Mouse (Mus musculus) lung, postnatal 0 days (tissue): Measurements from ENCODE around the gene Tuba3a. TPM values are rescaled to one million over a fixed set of nuclear protein-coding genes. Genes with fewer than 3 reads are reported as not detected.

Experiments
- ATAC-seq: fragments of 200-750 bp; cut with Nextera tagmentation; 2 replicates; pipeline ENCODE4 v1.8.0; 2017; ENCODE audit warnings: moderate library complexity
- DNase-seq: peaks from one replicate; pipeline ENCODE4 v3.0.0-alpha.2; 2016; ENCODE audit warnings: low spot score
- H3K27ac ChIP-seq: fragments of 300-500 bp; sonication (generic); 2 replicates; pipeline ENCODE4 v1.5.1; 2014; ENCODE audit warnings: antibody characterized with exemption, mild to moderate bottlenecking, low read length, mixed read lengths
- H3K27me3 ChIP-seq: fragments of 300-500 bp; sonication (generic); replicated peaks from 2 replicates; pipeline ENCODE4 v1.6.1; 2014; ENCODE audit warnings: low read length, mixed read lengths; ENCODE audit not compliant: insufficient read depth
- H3K36me3 ChIP-seq: fragments of 300-500 bp; sonication (generic); 2 replicates; pipeline ENCODE4 v1.6.1; 2014; ENCODE audit warnings: low read length, mixed read lengths; ENCODE audit not compliant: insufficient read depth
- H3K4me1 ChIP-seq: fragments of 300-500 bp; sonication (generic); 2 replicates; pipeline ENCODE4 v1.6.1; 2014; ENCODE audit warnings: antibody characterized with exemption, low read depth, low read length, mixed read lengths; ENCODE audit not compliant: insufficient read depth
- H3K4me2 ChIP-seq: fragments of 300-500 bp; sonication (generic); replicated peaks from 2 replicates; pipeline ENCODE4 v1.6.1; 2014; ENCODE audit warnings: low read depth, mild to moderate bottlenecking, low read length, moderate library complexity, mixed read lengths
- H3K4me3 ChIP-seq: fragments of 300-500 bp; sonication (generic); 2 replicates; pipeline ENCODE4 v1.5.1; 2014; ENCODE audit warnings: low read depth, low read length
- H3K9ac ChIP-seq: fragments of 300-500 bp; sonication (generic); replicated peaks from 2 replicates; pipeline ENCODE4 v1.6.1; 2014; ENCODE audit warnings: low read depth, mild to moderate bottlenecking
- H3K9me3 ChIP-seq: fragments of 300-500 bp; sonication (generic); 2 replicates; pipeline ENCODE4 v1.6.1; 2016; ENCODE audit warnings: low read length, mixed read lengths
- CTCF ChIP-seq: IDR thresholded peaks from 2 replicates; pipeline ENCODE4 v1.5.1; 2016; ENCODE audit warnings: antibody characterized with exemption, mild to moderate bottlenecking
- EP300 ChIP-seq: IDR thresholded peaks from 2 replicates; pipeline ENCODE4 v1.6.1; 2016; ENCODE audit warnings: antibody characterized with exemption, mild to moderate bottlenecking, control low read depth
- WGBS: fragments of 180-500 bp; shearing (Covaris S2); extraction: QIAGEN DNeasy Blood & Tissue Kit; methylation state at CpG from one replicate; pipeline ENCODE4 v1.1.7; 2014; 5-methylcytosine and 5-hydroxymethylcytosine counted together
- polyA plus RNA-seq: library from polyadenylated mRNA; unstranded; fragments of >200 nt; fragmentation: Nextera tagmentation; extraction: Ambion mirVana; gene quantifications from 2 replicates; pipeline ENCODE4 v1.2.1, GENCODE M21; 2015

Tuba3a gene
- polyA plus RNA-seq, 1 experiment from 2014 or later: not detected

DNA sequence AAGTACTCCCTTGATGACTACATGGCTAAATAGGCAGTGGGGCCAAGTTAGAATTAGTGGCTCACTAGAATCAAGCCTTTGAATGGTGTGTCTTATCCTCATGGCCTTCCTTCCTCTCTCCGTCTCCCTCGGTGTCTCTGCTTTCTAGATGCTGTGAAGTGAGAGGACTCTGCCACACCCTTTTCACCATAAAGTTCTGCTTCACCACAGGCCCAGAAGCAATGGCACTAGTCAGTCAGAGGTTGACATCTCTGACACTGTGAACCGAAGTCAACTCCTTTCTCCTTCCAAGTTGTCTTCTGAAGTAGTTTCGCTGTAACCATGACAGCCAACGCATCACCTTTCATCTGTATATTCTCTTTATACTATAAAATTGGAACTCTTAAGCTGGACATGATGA, 46.3 kb downstream of the Tuba3a start:
- TF ChIP-seq EP300: no peak
- TF ChIP-seq CTCF: no peak
- H3K4me2 ChIP-seq: no peak overlapping the region
- no peaks in the 10 kb centered on the region for H3K36me3 ChIP-seq
- no peak for DNase-seq
- H3K9ac ChIP-seq: no peak overlapping the region
- no peak for ATAC-seq
- H3K4me1 ChIP-seq: no peaks in the 10 kb centered on the region; the same call in 1 of the 2 replicates
- 89% methylated on average over 5 of the region's 5 CpGs for WGBS
- no peaks in the 10 kb centered on the region for H3K27me3 ChIP-seq
- H3K9me3 ChIP-seq: no peaks in the 10 kb centered on the region
- no peak overlapping the region for H3K4me3 ChIP-seq
- no peak overlapping the region for H3K27ac ChIP-seq

DNA sequence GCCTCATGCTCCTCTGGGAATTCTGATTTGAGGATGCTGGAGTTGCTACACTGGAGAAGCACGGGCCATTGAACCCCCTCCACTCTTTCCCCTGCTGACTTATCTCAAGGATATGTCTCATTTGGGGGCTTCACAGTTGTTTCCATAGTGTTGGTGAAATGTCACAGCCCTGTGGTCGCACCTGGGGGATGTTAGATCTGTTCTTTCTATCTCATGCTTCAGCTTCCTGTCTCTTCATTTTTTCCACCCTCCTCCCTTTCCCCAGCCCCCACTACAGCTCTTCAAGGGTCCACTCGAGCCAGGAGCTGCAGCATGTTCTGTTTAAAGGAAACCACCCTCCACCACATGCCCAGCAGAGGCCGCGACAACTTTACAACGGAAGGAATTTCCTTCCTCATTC, 47.4 kb downstream of the Tuba3a start:
- no peak for ATAC-seq
- H3K27me3 ChIP-seq: no peaks in the 10 kb centered on the region
- H3K4me3 ChIP-seq: no peak overlapping the region
- no peak overlapping the region for H3K27ac ChIP-seq
- 28% methylated on average over 6 of the region's 6 CpGs for WGBS
- H3K36me3 ChIP-seq: no peaks in the 10 kb centered on the region
- H3K9ac ChIP-seq: no peak overlapping the region
- DNase-seq: peak; percentile 14
- no peak for TF ChIP-seq EP300
- no peak for TF ChIP-seq CTCF
- no peak overlapping the region for H3K4me2 ChIP-seq
- H3K4me1 ChIP-seq: peaks cover 3% of the 10 kb centered on the region; the same call in 1 of the 2 replicates
- H3K9me3 ChIP-seq: no peaks in the 10 kb centered on the region

DNA sequence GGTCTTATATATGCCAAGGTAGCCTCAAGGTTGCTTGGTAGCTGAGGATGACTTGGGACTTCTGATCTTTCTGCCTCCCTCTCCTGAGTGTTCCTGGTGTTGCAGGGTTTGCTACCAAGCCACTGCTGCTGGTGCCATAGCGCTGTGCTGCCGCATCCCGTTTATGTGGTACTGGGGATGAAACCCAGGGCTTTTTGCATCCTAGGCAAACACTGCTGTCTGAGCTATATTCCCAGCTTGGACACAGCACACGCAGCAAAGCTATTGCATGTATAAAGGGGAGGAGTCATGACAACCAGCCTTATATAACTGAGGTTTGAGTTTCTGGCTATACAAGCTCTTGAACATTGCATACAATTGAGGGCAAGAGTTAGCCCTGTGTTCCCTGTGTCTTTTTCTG, 48.4 kb downstream of the Tuba3a start:
- DNase-seq (no peak), ATAC-seq (no peak)
- Histone ChIP-seq H3K4me1 (peaks cover 3% of the 10 kb centered on the region; the same call in 1 of the 2 replicates), H3K4me2 (no peak overlapping the region), H3K9ac (no peak overlapping the region), H3K27ac (no peak overlapping the region), H3K27me3 (no peaks in the 10 kb centered on the region), H3K4me3 (no peak overlapping the region), H3K9me3 (no peaks in the 10 kb centered on the region), H3K36me3 (no peaks in the 10 kb centered on the region)
- WGBS: 80% methylated on average over 4 of the region's 4 CpGs
- TF ChIP-seq EP300: no peak

DNA sequence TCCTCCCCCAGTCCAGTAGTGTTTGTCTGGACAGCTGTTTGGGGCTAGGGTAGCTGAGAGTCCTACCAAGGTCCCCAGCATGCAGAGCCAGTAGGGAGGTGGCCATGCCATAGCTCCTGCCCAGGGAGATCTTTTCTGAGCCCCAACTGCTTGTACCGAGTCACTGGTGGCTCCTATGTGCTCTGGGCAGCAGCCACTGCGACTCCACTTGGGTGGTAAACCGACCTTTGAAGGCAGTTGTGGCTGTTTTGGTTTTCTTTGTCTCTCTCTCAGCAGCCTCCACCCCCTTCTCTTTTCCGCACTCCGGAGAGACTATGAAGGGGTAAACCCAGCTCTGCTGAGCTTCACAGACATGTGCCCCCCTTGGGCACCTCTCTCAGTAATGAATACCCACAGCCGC, 49.1 kb downstream of the Tuba3a start, which contains the start of gene Cd27:
Gene Cd27, minus strand, starts transcription at position 229 of the 400 bp plus-strand sequence.
- TF ChIP-seq EP300 (no peak), CTCF (no peak)
- no peak within 1 kb of the TSS for H3K9ac ChIP-seq
- no peaks in the 10 kb centered on the region for H3K36me3 ChIP-seq
- H3K9me3 ChIP-seq: no peaks in the 10 kb centered on the region
- DNase-seq: no peak
- no peak for ATAC-seq
- H3K4me2 ChIP-seq: no peak within 1 kb of the TSS
- H3K27me3 ChIP-seq: no peaks in the 10 kb centered on the region
- no peak within 1 kb of the TSS for H3K4me3 ChIP-seq
- no peak within 1 kb of the TSS for H3K27ac ChIP-seq
- 58% methylated on average over 6 of the region's 6 CpGs for WGBS
- H3K4me1 ChIP-seq: peaks cover 10% of the 10 kb centered on the region; the same call in 1 of the 2 replicates

DNA sequence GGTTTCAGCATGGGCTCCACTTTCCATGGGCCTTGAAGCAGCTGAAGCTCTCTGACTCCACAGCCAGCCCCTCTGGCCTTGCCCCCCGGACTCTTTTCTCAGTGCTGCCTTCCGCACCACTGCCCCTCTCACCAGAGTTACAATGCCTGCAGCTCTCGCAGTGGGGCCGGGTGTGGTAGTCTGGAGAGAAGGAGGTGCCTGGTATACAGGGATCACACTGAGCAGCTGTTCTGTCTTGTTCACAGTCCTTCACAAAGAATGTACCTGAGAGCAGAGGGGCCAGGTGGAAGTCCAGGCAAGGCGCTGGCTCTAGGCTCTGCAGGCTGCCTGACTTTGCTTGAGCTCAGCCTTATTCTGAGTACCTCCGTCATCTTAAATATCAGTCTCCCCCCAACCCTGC, 49.5 kb downstream of the Tuba3a start:
- Histone ChIP-seq H3K27ac (no peak overlapping the region), H3K4me1 (peaks cover 10% of the 10 kb centered on the region; the same call in 1 of the 2 replicates), H3K27me3 (no peaks in the 10 kb centered on the region), H3K4me2 (no peak overlapping the region), H3K36me3 (no peaks in the 10 kb centered on the region), H3K9me3 (no peaks in the 10 kb centered on the region), H3K9ac (no peak overlapping the region), H3K4me3 (no peak overlapping the region)
- 70% methylated on average over 6 of the region's 6 CpGs for WGBS
- TF ChIP-seq CTCF (no peak), EP300 (no peak)
- ATAC-seq (no peak), DNase-seq (no peak)

DNA sequence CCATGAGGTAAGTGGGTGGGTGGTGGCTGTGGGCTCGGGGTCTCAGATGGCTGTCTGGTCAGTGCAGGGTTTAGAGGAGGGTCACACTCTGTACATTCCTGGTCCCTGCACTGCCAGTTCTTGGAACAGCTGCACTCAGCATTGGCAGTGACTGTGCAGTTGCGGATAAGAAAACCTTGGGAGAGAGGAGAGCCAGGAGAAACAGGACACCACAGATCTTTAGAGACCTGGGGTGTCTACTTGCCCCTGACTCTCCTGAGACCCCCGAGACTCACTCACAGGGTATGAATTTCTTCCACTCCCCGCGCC, 51.4 kb downstream of the Tuba3a start:
- TF ChIP-seq EP300 (0 out of 2 replicates have a peak, but pooled peaks have one; percentile 17), CTCF (no peak)
- H3K36me3 ChIP-seq: no peaks in the 10 kb centered on the region
- WGBS: 38% methylated on average over 5 of the region's 5 CpGs
- DNase-seq: no peak
- no peak overlapping the region for H3K4me3 ChIP-seq
- H3K9ac ChIP-seq: no peak overlapping the region
- peak overlapping the region; percentile 69; the same call in 1 of the 2 replicates for H3K27ac ChIP-seq
- peaks cover 10% of the 10 kb centered on the region; the same call in 1 of the 2 replicates for H3K4me1 ChIP-seq
- 0 out of 2 replicates have a peak overlapping the region, but pooled peaks have one; percentile 11 for H3K4me2 ChIP-seq
- ATAC-seq: no peak
- no peaks in the 10 kb centered on the region for H3K27me3 ChIP-seq
- H3K9me3 ChIP-seq: no peaks in the 10 kb centered on the region
